Mouse (Mus musculus) neutrophil, adult 5-6 weeks (primary cell): ENCODE data around the gene Wnt3. TPM values are rescaled to one million over a fixed set of nuclear protein-coding genes. Genes with fewer than 3 reads are reported as not detected.

Experiments used
- total RNA-seq: library from RNA; stranded (forward); fragments of 200-1000 nt; gene quantifications from 2 replicates; pipeline ENCODE4 v1.2.3, GENCODE M21; 2017

The Wnt3 gene
- total RNA-seq, 1 experiment from 2014 or later: not detected

Other genes starting within 250 kb of the Wnt3 start
- gene Gm884, start 153.0 kb upstream of the Wnt3 start, total RNA-seq: not detected in 2 replicates
- not detected in 2 replicates for gene Lyzl6, start 135.3 kb upstream of the Wnt3 start, total RNA-seq
- not detected in 2 replicates for gene Rprml, start 124.6 kb upstream of the Wnt3 start, total RNA-seq
- 43.5 and 51.4 TPM in 2 replicates for gene Gosr2, start 76.3 kb upstream of the Wnt3 start, total RNA-seq
- gene Wnt9b, start 24.3 kb upstream of the Wnt3 start, total RNA-seq: not detected in 2 replicates
- 89.7 and 114 TPM in 2 replicates for gene Nsf, start 179.9 kb downstream of the Wnt3 start, total RNA-seq
- 39.2 and 40.8 TPM in 2 replicates for gene Arf2, start 192.6 kb downstream of the Wnt3 start, total RNA-seq